Mouse (Mus musculus): ENCODE measurements around the gene Hoxa7. TPM values are rescaled to one million over a fixed set of nuclear protein-coding genes. Genes with fewer than 3 reads are reported as not detected.
A peak's percentile ranks its signal among the peaks of the same experiment; 100 is the strongest.

The Hoxa7 gene
- polyA plus RNA-seq, 1 experiment from 2014 or later, result 12.1 TPM

- 2% methylated on average over 24 of the region's 24 CpGs for WGBS
- Histone ChIP-seq H3K36me3 (no peaks in the 10 kb centered on the region), H3K27ac (no peak overlapping the region), H3K9me3 (no peaks in the 10 kb centered on the region), H3K27me3 (replicated peaks) (peaks cover 88% of the 10 kb centered on the region), H3K4me2 (no peak overlapping the region), H3K4me3 (replicated peaks) (no peak overlapping the region), H3K4me1 (peaks cover 12% of the 10 kb centered on the region), H3K9ac (no peak overlapping the region)
- no peak for ATAC-seq (ENCODE audit: insufficient read depth, low FRiP score, low read depth)
Observed at GRCm38 (mm10) chr6:52262463-52263320, 41.0 kb upstream of the Hoxa7 start.

GRCm38 (mm10) chr6:52261751-52262462 lies 40.3 kb upstream of the Hoxa7 start:
- no peak overlapping the region for H3K4me2 ChIP-seq
- H3K36me3 ChIP-seq, result no peaks in the 10 kb centered on the region
- H3K4me1 ChIP-seq, result peaks cover 12% of the 10 kb centered on the region
- H3K27ac ChIP-seq, result no peak overlapping the region
- no peak overlapping the region for H3K9ac ChIP-seq
- ATAC-seq (ENCODE audit: insufficient read depth, low FRiP score, low read depth), result no peak
- no peak overlapping the region for H3K4me3 ChIP-seq (replicated peaks)
- 3% methylated on average over 9 of the region's 9 CpGs for WGBS
- peaks cover 86% of the 10 kb centered on the region for H3K27me3 ChIP-seq (replicated peaks)
- no peaks in the 10 kb centered on the region for H3K9me3 ChIP-seq

- H3K4me2 ChIP-seq, result peak within 1 kb of the TSS; percentile 74
- H3K4me1 ChIP-seq, result peaks cover 12% of the 10 kb centered on the region
- H3K27me3 ChIP-seq (replicated peaks), result peaks cover 84% of the 10 kb centered on the region
- no peak within 1 kb of the TSS for H3K27ac ChIP-seq
- H3K36me3 ChIP-seq, result no peaks in the 10 kb centered on the region
- under 1% methylated on average over 36 of the region's 72 CpGs for WGBS
- no peak within 1 kb of the TSS for H3K9ac ChIP-seq
- peak within 1 kb of the TSS; percentile 40 for H3K4me3 ChIP-seq (replicated peaks)
- ATAC-seq (ENCODE audit: insufficient read depth, low FRiP score, low read depth), result 0 out of 2 replicates have a peak, but pooled peaks have one; percentile 58
- no peaks in the 10 kb centered on the region for H3K9me3 ChIP-seq
Observed at GRCm38 (mm10) chr6:52260654-52261575, 39.3 kb upstream of the Hoxa7 start, which contains the start of gene Hoxa13. Gene Hoxa13, minus strand, starts transcription at chr6:52260880.

- peak overlapping the region; percentile 40 for H3K4me3 ChIP-seq (replicated peaks)
- H3K4me1 ChIP-seq, result peaks cover 12% of the 10 kb centered on the region
- peak overlapping the region; percentile 74 for H3K4me2 ChIP-seq
- no peaks in the 10 kb centered on the region for H3K9me3 ChIP-seq
- ATAC-seq (ENCODE audit: insufficient read depth, low FRiP score, low read depth), result no peak
- 1% methylated on average over 39 of the region's 39 CpGs for WGBS
- no peaks in the 10 kb centered on the region for H3K36me3 ChIP-seq
- H3K9ac ChIP-seq, result no peak overlapping the region
- H3K27me3 ChIP-seq (replicated peaks), result peaks cover 81% of the 10 kb centered on the region
- H3K27ac ChIP-seq, result no peak overlapping the region
Observed at GRCm38 (mm10) chr6:52259811-52260261, 38.2 kb upstream of the Hoxa7 start.

- H3K9me3 ChIP-seq, result no peaks in the 10 kb centered on the region
- H3K4me3 ChIP-seq (replicated peaks), result no peak overlapping the region
- H3K27me3 ChIP-seq (replicated peaks), result peaks cover 78% of the 10 kb centered on the region
- under 1% methylated on average over 24 of the region's 25 CpGs for WGBS
- peaks cover 12% of the 10 kb centered on the region for H3K4me1 ChIP-seq
- H3K9ac ChIP-seq, result no peak overlapping the region
- ATAC-seq (ENCODE audit: insufficient read depth, low FRiP score, low read depth), result no peak
- no peak overlapping the region for H3K27ac ChIP-seq
- no peaks in the 10 kb centered on the region for H3K36me3 ChIP-seq
- H3K4me2 ChIP-seq, result no peak overlapping the region
Observed at GRCm38 (mm10) chr6:52259081-52259790, 37.6 kb upstream of the Hoxa7 start.

- no peaks in the 10 kb centered on the region for H3K9me3 ChIP-seq
- H3K4me3 ChIP-seq (replicated peaks), result no peak overlapping the region
- peaks cover 78% of the 10 kb centered on the region for H3K27me3 ChIP-seq (replicated peaks)
- H3K27ac ChIP-seq, result no peak overlapping the region
- no peak overlapping the region for H3K9ac ChIP-seq
- no peaks in the 10 kb centered on the region for H3K36me3 ChIP-seq
- WGBS, result 0% methylated on average over 6 of the region's 6 CpGs
- no peak for ATAC-seq (ENCODE audit: insufficient read depth, low FRiP score, low read depth)
- peaks cover 17% of the 10 kb centered on the region for H3K4me1 ChIP-seq
- H3K4me2 ChIP-seq, result no peak overlapping the region
Observed at GRCm38 (mm10) chr6:52256956-52257355, 35.3 kb upstream of the Hoxa7 start.

- Histone ChIP-seq H3K4me2 (peak overlapping the region; percentile 11; the same call in 1 of the 2 replicates), H3K27ac (no peak overlapping the region), H3K4me1 (peaks cover 4% of the 10 kb centered on the region; the same call in 1 of the 2 replicates), H3K9ac (no peak overlapping the region), H3K27me3 (replicated peaks) (peaks cover 82% of the 10 kb centered on the region), H3K36me3 (no peaks in the 10 kb centered on the region), H3K9me3 (no peaks in the 10 kb centered on the region), H3K4me3 (replicated peaks) (no peak overlapping the region)
- 1% methylated on average over 59 of the region's 59 CpGs for WGBS
- no peak for ATAC-seq (ENCODE audit: insufficient read depth, low FRiP score, low read depth)
Observed at GRCm38 (mm10) chr6:52253511-52254500, 32.2 kb upstream of the Hoxa7 start.

- peaks cover 82% of the 10 kb centered on the region for H3K27me3 ChIP-seq (replicated peaks)
- no peak for ATAC-seq (ENCODE audit: insufficient read depth, low FRiP score, low read depth)
Observed at GRCm38 (mm10) chr6:52252775-52253376, 31.2 kb upstream of the Hoxa7 start.

GRCm38 (mm10) chr6:52252016-52252774 lies 30.5 kb upstream of the Hoxa7 start:
- Histone ChIP-seq H3K4me2 (no peak overlapping the region), H3K9me3 (no peaks in the 10 kb centered on the region), H3K36me3 (no peaks in the 10 kb centered on the region), H3K4me1 (peaks cover 4% of the 10 kb centered on the region; the same call in 1 of the 2 replicates), H3K27ac (no peak overlapping the region), H3K4me3 (replicated peaks) (no peak overlapping the region), H3K9ac (no peak overlapping the region), H3K27me3 (replicated peaks) (peaks cover 86% of the 10 kb centered on the region)
- WGBS, result 5% methylated on average over 24 of the region's 24 CpGs
- no peak for ATAC-seq (ENCODE audit: insufficient read depth, low FRiP score, low read depth)

More at GRCm38 (mm10) chr6:52252775-52253376, 31.2 kb upstream of the Hoxa7 start:
- no peak overlapping the region for H3K9ac ChIP-seq
- H3K4me2 ChIP-seq, result no peak overlapping the region
- no peaks in the 10 kb centered on the region for H3K36me3 ChIP-seq
- H3K9me3 ChIP-seq, result no peaks in the 10 kb centered on the region
- H3K4me1 ChIP-seq, result peaks cover 4% of the 10 kb centered on the region; the same call in 1 of the 2 replicates
- WGBS, result 1% methylated on average over 35 of the region's 35 CpGs
- H3K4me3 ChIP-seq (replicated peaks), result no peak overlapping the region
- H3K27ac ChIP-seq, result no peak overlapping the region
